Mouse (Mus musculus) intestine, postnatal 0 days (tissue): ENCODE data around the gene Hbb-bt. TPM values are rescaled to one million over a fixed set of nuclear protein-coding genes. Genes with fewer than 3 reads are reported as not detected.
"Not testable (repeated sequence)": the region's sequence is repeated elsewhere in the genome, so short reads cannot be mapped to it uniquely, and the experiment has no call there.

Experiments
- ATAC-seq: fragments of 200-750 bp; cut with Nextera tagmentation; 2 replicates; pipeline ENCODE4 v1.8.0; 2017; ENCODE audit warnings: mild to moderate bottlenecking, moderate TSS enrichment, moderate library complexity
- H3K27ac ChIP-seq: fragments of 300-500 bp; sonication (generic); 2 replicates; pipeline ENCODE4 v1.5.1; 2014; ENCODE audit warnings: mild to moderate bottlenecking, low read depth, low read length, moderate library complexity
- H3K27me3 ChIP-seq: fragments of 300-500 bp; sonication (generic); replicated peaks from 2 replicates; pipeline ENCODE4 v1.6.1; 2014; ENCODE audit warnings: low read length, mixed read lengths; ENCODE audit not compliant: control insufficient read depth, insufficient read depth
- H3K36me3 ChIP-seq: fragments of 300-500 bp; sonication (generic); 2 replicates; pipeline ENCODE4 v1.6.1; 2014; ENCODE audit warnings: mild to moderate bottlenecking, moderate library complexity; ENCODE audit not compliant: control insufficient read depth, insufficient read depth
- H3K4me1 ChIP-seq: fragments of 300-500 bp; sonication (generic); replicated peaks from 2 replicates; pipeline ENCODE4 v1.6.1; 2014; ENCODE audit warnings: antibody characterized with exemption, low read length, mixed read lengths; ENCODE audit not compliant: control insufficient read depth, insufficient read depth
- H3K4me2 ChIP-seq: fragments of 300-500 bp; sonication (generic); replicated peaks from 2 replicates; pipeline ENCODE4 v1.6.1; 2014; ENCODE audit warnings: low read depth, mild to moderate bottlenecking, moderate library complexity
- H3K4me3 ChIP-seq: fragments of 300-500 bp; sonication (generic); 2 replicates; pipeline ENCODE4 v1.5.1; 2014; ENCODE audit warnings: low read depth, low read length
- H3K9ac ChIP-seq: fragments of 300-500 bp; sonication (generic); 2 replicates; pipeline ENCODE4 v1.6.1; 2014; ENCODE audit warnings: mild to moderate bottlenecking, low read depth, low read length
- H3K9me3 ChIP-seq: fragments of 300-500 bp; sonication (generic); 2 replicates; pipeline ENCODE4 v1.6.1; 2016; ENCODE audit warnings: mixed run types; ENCODE audit not compliant: control insufficient read depth
- CTCF ChIP-seq: sonication (generic); IDR thresholded peaks from 2 replicates; pipeline ENCODE4 v1.5.1; 2016; ENCODE audit warnings: low read depth, mild to moderate bottlenecking, control low read depth, antibody characterized with exemption, moderate library complexity
- WGBS: fragments of 180-500 bp; shearing (Covaris S2); extraction: QIAGEN DNeasy Blood & Tissue Kit; methylation state at CpG from one replicate; pipeline ENCODE4 v1.1.7; 2014; 5-methylcytosine and 5-hydroxymethylcytosine counted together
- polyA plus RNA-seq: library from polyadenylated mRNA; unstranded; fragments of >200 nt; fragmentation: Nextera tagmentation; extraction: Ambion mirVana; gene quantifications from 2 replicates; pipeline ENCODE4 v1.2.1, GENCODE M21; 2015

The Hbb-bt gene
- polyA plus RNA-seq, 1 experiment from 2014 or later, result 164 TPM

DNA sequence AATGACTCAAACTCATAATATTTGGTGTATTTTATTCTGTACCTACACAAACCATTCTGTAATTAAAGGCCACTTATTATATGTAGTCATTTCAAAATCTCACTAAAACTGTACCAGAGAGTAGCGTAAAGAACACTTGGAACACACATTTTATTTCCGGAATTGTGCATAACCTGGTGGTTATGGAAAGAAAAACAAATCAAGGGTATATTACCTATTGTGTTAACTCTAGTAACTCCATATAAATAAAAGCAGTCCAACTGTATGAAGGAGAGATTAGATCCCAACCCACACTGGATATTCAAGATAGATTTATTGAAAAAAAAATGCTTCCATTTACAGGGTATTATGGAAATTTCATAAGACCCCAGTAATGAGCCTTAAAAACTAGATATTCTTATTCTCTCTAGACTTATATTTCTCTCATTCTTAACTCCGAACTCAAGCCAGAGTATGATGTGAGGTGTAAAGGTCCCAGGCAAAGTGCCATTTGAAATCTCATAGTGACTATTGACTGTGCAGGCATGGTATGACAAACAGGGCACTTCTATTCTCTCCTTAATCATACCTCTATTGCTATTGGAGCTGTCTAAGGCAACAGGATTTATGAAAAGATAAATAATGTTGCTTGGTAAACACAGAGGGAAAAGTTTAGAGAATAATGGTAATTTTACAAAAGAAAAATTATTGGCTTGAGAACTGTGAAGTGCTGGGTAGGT lies 11.9 kb upstream of the Hbb-bt start:
- Histone ChIP-seq H3K4me2 (no peak overlapping the region), H3K36me3 (no peaks in the 10 kb centered on the region), H3K4me3 (no peak overlapping the region), H3K9me3 (no peaks in the 10 kb centered on the region), H3K9ac (no peak overlapping the region), H3K27ac (no peak overlapping the region), H3K27me3 (no peaks in the 10 kb centered on the region), H3K4me1 (no peaks in the 10 kb centered on the region)
- no peak for ATAC-seq
- no peak for TF ChIP-seq CTCF
- 91% methylated on average over 3 of the region's 3 CpGs for WGBS

GRCm38 (mm10) chr7:103824597-103824996 lies 10.8 kb upstream of the Hbb-bt start:
- no peaks in the 10 kb centered on the region for H3K27me3 ChIP-seq
- H3K36me3 ChIP-seq, result no peaks in the 10 kb centered on the region
- no peak for ATAC-seq
- H3K27ac ChIP-seq, result no peak overlapping the region
- no peak overlapping the region for H3K4me2 ChIP-seq
- H3K9ac ChIP-seq, result no peak overlapping the region
- no peaks in the 10 kb centered on the region for H3K9me3 ChIP-seq
- H3K4me1 ChIP-seq, result no peaks in the 10 kb centered on the region
- 81% methylated on average over 2 of the region's 2 CpGs for WGBS
- H3K4me3 ChIP-seq, result no peak overlapping the region
- TF ChIP-seq CTCF, result no peak

- not testable (repeated sequence) for H3K27me3 ChIP-seq, H3K4me3 ChIP-seq, H3K36me3 ChIP-seq, H3K4me1 ChIP-seq, H3K9me3 ChIP-seq, H3K9ac ChIP-seq, H3K27ac ChIP-seq, H3K4me2 ChIP-seq, ATAC-seq
- WGBS, result 75% methylated on average over 1 of the region's 2 CpGs
These were observed 1.3 kb upstream of the Hbb-bt start for GRCm38 (mm10) chr7:103815085-103815484.

- H3K36me3 ChIP-seq, H3K4me1 ChIP-seq, H3K4me2 ChIP-seq, H3K27me3 ChIP-seq, H3K9me3 ChIP-seq, H3K4me3 ChIP-seq, H3K27ac ChIP-seq, ATAC-seq, H3K9ac ChIP-seq: not testable (repeated sequence)
- WGBS, result no CpG with 5 or more reads among the region's 3 CpGs
These were observed 644 bp downstream of the Hbb-bt start for GRCm38 (mm10) chr7:103813152-103813551.

GRCm38 (mm10) chr7:103812174-103812573 lies 1.6 kb downstream of the Hbb-bt start:
- no peak for ATAC-seq
- Histone ChIP-seq H3K27ac (no peak overlapping the region), H3K9ac (no peak overlapping the region), H3K4me2 (no peak overlapping the region), H3K27me3 (no peaks in the 10 kb centered on the region), H3K9me3 (no peaks in the 10 kb centered on the region), H3K4me3 (no peak overlapping the region), H3K36me3 (no peaks in the 10 kb centered on the region), H3K4me1 (no peaks in the 10 kb centered on the region)
- TF ChIP-seq CTCF, result no peak
- 29% methylated on average over 1 of the region's 1 CpGs for WGBS

DNA sequence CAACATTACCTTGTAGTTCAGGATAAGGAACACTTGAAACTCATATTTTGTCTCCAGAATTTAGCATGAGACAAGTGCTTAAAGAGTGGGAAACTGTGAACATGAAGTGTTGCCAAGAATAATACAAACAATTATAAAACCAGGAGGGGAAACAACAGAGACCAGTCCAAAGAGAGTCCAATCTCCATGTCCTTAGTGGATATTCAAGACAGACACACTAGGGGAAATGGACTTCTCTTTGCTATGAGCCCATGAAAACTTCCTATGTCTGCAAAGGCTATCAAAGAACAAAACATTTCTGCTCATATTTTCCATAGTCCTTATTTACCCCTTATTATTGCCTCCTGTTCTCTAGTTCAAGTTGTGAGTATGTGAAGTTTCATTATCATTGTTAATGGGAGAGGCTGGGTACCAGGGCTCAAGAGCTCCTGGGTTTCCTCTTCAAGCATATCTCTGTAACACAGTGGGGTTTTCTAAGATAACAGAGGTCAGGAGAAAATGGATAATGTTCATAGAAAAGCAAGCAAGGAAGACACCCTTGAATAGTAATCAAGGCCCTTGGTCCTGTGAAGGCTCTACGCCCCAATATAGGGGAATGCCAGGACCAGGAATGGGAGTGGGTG lies 2.5 kb downstream of the Hbb-bt start:
- H3K9me3 ChIP-seq, result no peaks in the 10 kb centered on the region
- no peak overlapping the region for H3K4me2 ChIP-seq
- ATAC-seq, result no peak
- H3K36me3 ChIP-seq, result no peaks in the 10 kb centered on the region
- no peak for TF ChIP-seq CTCF
- no peak overlapping the region for H3K9ac ChIP-seq
- H3K4me1 ChIP-seq, result no peaks in the 10 kb centered on the region
- no peak overlapping the region for H3K27ac ChIP-seq
- no peak overlapping the region for H3K4me3 ChIP-seq
- no peaks in the 10 kb centered on the region for H3K27me3 ChIP-seq
- 83% methylated on average over 1 of the region's 1 CpGs for WGBS
